Mouse (Mus musculus) urinary bladder, postnatal 25 days (tissue): ENCODE data around the gene Rims3.

ENCODE experiments used
- DNase-seq: peaks from one replicate; pipeline ENCODE4 v3.0.0; 2022; ENCODE audit warnings: low spot score

The Rims3 gene

GRCm38 (mm10) chr4:120893656-120894401 lies 39.2 kb downstream of the Rims3 start:
- no peak for DNase-seq

GRCm38 (mm10) chr4:120894584-120894983 lies 40.0 kb downstream of the Rims3 start:
- DNase-seq: no peak

- DNase-seq: no peak
These were observed 40.6 kb downstream of the Rims3 start for GRCm38 (mm10) chr4:120895226-120895625.

- no peak for DNase-seq
These were observed 41.4 kb downstream of the Rims3 start for GRCm38 (mm10) chr4:120895810-120896584.

- no peak for DNase-seq
These were observed 49.9 kb downstream of the Rims3 start for GRCm38 (mm10) chr4:120904533-120904932.

GRCm38 (mm10) chr4:120905644-120906043 lies 51.0 kb downstream of the Rims3 start:
- DNase-seq: no peak

GRCm38 (mm10) chr4:120909558-120910150 lies 55.0 kb downstream of the Rims3 start:
- DNase-seq: peak; percentile 32

GRCm38 (mm10) chr4:120911086-120911485 lies 56.5 kb downstream of the Rims3 start:
- no peak for DNase-seq

- DNase-seq: no peak
These were observed 58.2 kb downstream of the Rims3 start for GRCm38 (mm10) chr4:120912866-120913265.

GRCm38 (mm10) chr4:120913443-120913842 lies 58.8 kb downstream of the Rims3 start:
- no peak for DNase-seq

- no peak for DNase-seq
These were observed 59.2 kb downstream of the Rims3 start for GRCm38 (mm10) chr4:120913861-120914260.

- DNase-seq: no peak
These were observed 59.9 kb downstream of the Rims3 start for GRCm38 (mm10) chr4:120914501-120914900.

- DNase-seq: no peak
These were observed 66.8 kb downstream of the Rims3 start for GRCm38 (mm10) chr4:120921461-120921860.

GRCm38 (mm10) chr4:120924554-120925299 lies 70.1 kb downstream of the Rims3 start, which contains the start of gene Exo5:
TSS of gene Exo5 (minus strand) at chr4:120925017.
- peak; percentile 80 for DNase-seq

- DNase-seq: no peak
These were observed 70.8 kb downstream of the Rims3 start for GRCm38 (mm10) chr4:120925386-120925785.

GRCm38 (mm10) chr4:120928686-120929085 lies 74.1 kb downstream of the Rims3 start:
- no peak for DNase-seq

- DNase-seq: no peak
These were observed 76.1 kb downstream of the Rims3 start for GRCm38 (mm10) chr4:120930736-120931135.

GRCm38 (mm10) chr4:120935006-120935405 lies 80.4 kb downstream of the Rims3 start:
- DNase-seq: no peak
